ENCODE assay signal across 10 mouse cellular contexts in genomic region chr1:193784966-193785365, GRCm38 (mm10).
DNase-seq lines count a peak whose midpoint lies in the region; ATAC-seq lines count a peak whose summit lies in the region.
"Had no signal": no experiment of that assay in that cellular context is flagged by ENCODE, and none has a peak within 500 bp of the region (broad histone marks: within the 10 kb centered on the region; RNA-seq: fewer than 3 reads in every experiment).

No protein-coding gene starts in this region.

- intact Hi-C loops in left cerebral cortex, postnatal 4 days (cut with DNase I), result no loop called here

- DNase-seq in left cerebral cortex, postnatal 4 days, result peak; percentile 85
- no peak for DNase-seq in left cerebral cortex, adult 11 months (ENCODE audit: low spot score)
- peak; percentile 90 for DNase-seq in cerebellum, adult 11 months
- peak; percentile 98 for DNase-seq in cerebellum, adult 9-10 months
- DNase-seq in layer of hippocampus, postnatal 14 days (ENCODE audit: low spot score in 2 of 2), result peak; percentile 61 to 87
- DNase-seq in MN1 (ENCODE audit: low spot score), result no peak
- DNase-seq: kidney, postnatal 36 days; lung, postnatal 36 days had no signal

- ATAC-seq in inflammation-experienced regulatory T-cells, adult 6 months, result no peak
- ATAC-seq: intestine, embryonic 15.5 days had no signal

Comparison
In these comparisons a context has a peak if more than half of its experiments do, and no peak if none do; other contexts are left out.
1. DNase-seq: peak in left cerebral cortex, postnatal 4 days (single experiment), cerebellum, adult 11 months (single experiment), cerebellum, adult 9-10 months (single experiment) and layer of hippocampus, postnatal 14 days (2 of 2); none in left cerebral cortex, adult 11 months (single experiment) and MN1 (single experiment).